Mouse (Mus musculus) heart, postnatal 0 days (tissue): ENCODE results near the gene Clec16a.

ENCODE experiments used
- CTCF ChIP-seq: IDR thresholded peaks from 2 replicates; pipeline ENCODE4 v1.5.1; 2016; ENCODE audit warnings: antibody characterized with exemption, control low read depth, low read depth
- EP300 ChIP-seq: IDR thresholded peaks from 2 replicates; pipeline ENCODE4 v1.6.1; 2016; ENCODE audit warnings: antibody characterized with exemption, low read depth

DNA sequence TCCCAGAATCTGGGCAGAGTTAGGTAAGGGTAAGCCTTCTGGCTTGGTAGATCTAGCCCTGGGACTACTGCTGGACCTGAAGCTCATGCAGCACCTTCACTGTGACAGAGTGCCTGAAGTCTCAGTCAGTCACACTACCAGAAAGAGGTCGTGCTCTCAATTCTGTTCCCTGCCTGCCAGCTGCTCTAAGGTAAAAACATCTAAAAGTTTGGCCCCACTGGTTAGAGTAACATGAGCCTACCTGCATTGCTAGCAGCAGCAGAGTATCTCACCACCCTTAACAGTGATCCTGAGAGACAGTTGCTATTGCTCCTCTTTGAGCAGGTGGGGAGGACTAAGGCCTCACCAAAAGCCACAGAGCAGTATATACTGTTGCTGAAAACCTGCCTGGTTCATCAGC, 160.3 kb downstream of the Clec16a start:
- no peak for TF ChIP-seq CTCF
- no peak for TF ChIP-seq EP300
